Mouse (Mus musculus) gonadal fat pad, adult 2 months (tissue): Measurements from ENCODE around the gene Vipr1. TPM values are rescaled to one million over a fixed set of nuclear protein-coding genes. Genes with fewer than 3 reads are reported as not detected.
A peak's percentile ranks its signal among the peaks of the same experiment; 100 is the strongest.

ENCODE experiments used
- DNase-seq: peaks from one replicate; pipeline ENCODE4 v3.0.0-alpha.2; 2012; ENCODE audit warnings: low read depth
- polyA plus RNA-seq: library from polyadenylated mRNA; depleted of rRNA; stranded (reverse); fragments of >200 nt; gene quantifications from 2 replicates; pipeline ENCODE4 v1.2.3, GENCODE M21; 2012

Gene Vipr1
- polyA plus RNA-seq, 1 experiment: 7.5 TPM

- DNase-seq: no peak
Observed at GRCm38 (mm10) chr9:121633306-121633705, 9.2 kb upstream of the Vipr1 start.

GRCm38 (mm10) chr9:121635835-121636576, 6.5 kb upstream of the Vipr1 start:
- DNase-seq: no peak

GRCm38 (mm10) chr9:121639790-121640189, 2.7 kb upstream of the Vipr1 start:
- DNase-seq: no peak

- DNase-seq: no peak
Observed at GRCm38 (mm10) chr9:121641235-121641915, 1.1 kb upstream of the Vipr1 start.

- DNase-seq: no peak
Observed at GRCm38 (mm10) chr9:121642001-121642400, 515 bp upstream of the Vipr1 start, which contains the start of gene Lyzl4. Lyzl4 (minus strand) TSS chr9:121642096.

- no peak for DNase-seq
Observed at GRCm38 (mm10) chr9:121644855-121645254, 2.3 kb downstream of the Vipr1 start.

GRCm38 (mm10) chr9:121647026-121647425, 4.5 kb downstream of the Vipr1 start:
- peak; percentile 83 for DNase-seq

GRCm38 (mm10) chr9:121653668-121654067, 11.2 kb downstream of the Vipr1 start:
- DNase-seq: peak; percentile 88

GRCm38 (mm10) chr9:121656322-121656721, 13.8 kb downstream of the Vipr1 start:
- DNase-seq: no peak

GRCm38 (mm10) chr9:121657143-121657542, 14.6 kb downstream of the Vipr1 start:
- DNase-seq: no peak

GRCm38 (mm10) chr9:121658248-121658647, 15.7 kb downstream of the Vipr1 start:
- DNase-seq: no peak

GRCm38 (mm10) chr9:121659791-121660190, 17.3 kb downstream of the Vipr1 start:
- DNase-seq: no peak

- DNase-seq: no peak
Observed at GRCm38 (mm10) chr9:121663467-121663866, 21.0 kb downstream of the Vipr1 start.

GRCm38 (mm10) chr9:121664104-121664503, 21.6 kb downstream of the Vipr1 start:
- no peak for DNase-seq

- no peak for DNase-seq
Observed at GRCm38 (mm10) chr9:121666957-121667630, 24.6 kb downstream of the Vipr1 start.

- DNase-seq: no peak
Observed at GRCm38 (mm10) chr9:121667822-121668221, 25.3 kb downstream of the Vipr1 start.

GRCm38 (mm10) chr9:121669348-121669791, 26.9 kb downstream of the Vipr1 start:
- no peak for DNase-seq

- DNase-seq: no peak
Observed at GRCm38 (mm10) chr9:121671300-121671699, 28.8 kb downstream of the Vipr1 start.

- no peak for DNase-seq
Observed at GRCm38 (mm10) chr9:121672311-121672710, 29.8 kb downstream of the Vipr1 start.

- no peak for DNase-seq
Observed at GRCm38 (mm10) chr9:121673716-121674115, 31.2 kb downstream of the Vipr1 start.

GRCm38 (mm10) chr9:121675011-121675410, 32.5 kb downstream of the Vipr1 start:
- DNase-seq: no peak

GRCm38 (mm10) chr9:121675556-121675955, 33.0 kb downstream of the Vipr1 start:
- DNase-seq: no peak

- DNase-seq: no peak
Observed at GRCm38 (mm10) chr9:121677069-121677468, 34.6 kb downstream of the Vipr1 start.
